Mouse (Mus musculus): ENCODE results near the gene Agap3.

The Agap3 gene

GRCm38 (mm10) chr5:24452030-24452690, at the start of gene Agap3:
Gene Agap3, plus strand, starts transcription at chr5:24452177.
- DNase-seq (ENCODE audit: extremely low read depth, low read depth, low spot score): no peak

- DNase-seq (ENCODE audit: extremely low read depth, low read depth, low spot score): no peak
Measured at GRCm38 (mm10) chr5:24404594-24405360, 47.2 kb upstream of the Agap3 start.

- no peak for DNase-seq (ENCODE audit: extremely low read depth, low read depth, low spot score)
Measured at GRCm38 (mm10) chr5:24405389-24405876, 46.5 kb upstream of the Agap3 start.

- DNase-seq (ENCODE audit: extremely low read depth, low read depth, low spot score): no peak
Measured at GRCm38 (mm10) chr5:24408651-24409050, 43.3 kb upstream of the Agap3 start.

GRCm38 (mm10) chr5:24409466-24409865, 42.5 kb upstream of the Agap3 start:
- no peak for DNase-seq (ENCODE audit: extremely low read depth, low read depth, low spot score)

- no peak for DNase-seq (ENCODE audit: extremely low read depth, low read depth, low spot score)
Measured at GRCm38 (mm10) chr5:24412063-24412462, 39.9 kb upstream of the Agap3 start.

- DNase-seq (ENCODE audit: extremely low read depth, low read depth, low spot score): no peak
Measured at GRCm38 (mm10) chr5:24413042-24413693, 38.8 kb upstream of the Agap3 start, which contains the start of gene Asic3. Gene Asic3, plus strand, starts transcription at chr5:24413392.

GRCm38 (mm10) chr5:24413938-24414337, 38.0 kb upstream of the Agap3 start:
- DNase-seq (ENCODE audit: extremely low read depth, low read depth, low spot score): no peak

- DNase-seq (ENCODE audit: extremely low read depth, low read depth, low spot score): no peak
Measured at GRCm38 (mm10) chr5:24416222-24416736, 35.7 kb upstream of the Agap3 start.

GRCm38 (mm10) chr5:24417587-24417986, 34.4 kb upstream of the Agap3 start:
- DNase-seq (ENCODE audit: extremely low read depth, low read depth, low spot score): no peak

- DNase-seq (ENCODE audit: extremely low read depth, low read depth, low spot score): no peak
Measured at GRCm38 (mm10) chr5:24420381-24420780, 31.6 kb upstream of the Agap3 start.

GRCm38 (mm10) chr5:24423129-24424003, 28.6 kb upstream of the Agap3 start, which contains the start of the genes Cdk5 and Slc4a2:
Gene Cdk5, minus strand, starts transcription at chr5:24423530.
Gene Slc4a2, plus strand, starts transcription at chr5:24423837.
- DNase-seq (ENCODE audit: extremely low read depth, low read depth, low spot score): peak; percentile 99

- no peak for DNase-seq (ENCODE audit: extremely low read depth, low read depth, low spot score)
Measured at GRCm38 (mm10) chr5:24424004-24424781, 27.8 kb upstream of the Agap3 start.

GRCm38 (mm10) chr5:24424861-24425411, 27.0 kb upstream of the Agap3 start:
- DNase-seq (ENCODE audit: extremely low read depth, low read depth, low spot score): no peak

- DNase-seq (ENCODE audit: extremely low read depth, low read depth, low spot score): no peak
Measured at GRCm38 (mm10) chr5:24425421-24426036, 26.4 kb upstream of the Agap3 start.

- no peak for DNase-seq (ENCODE audit: extremely low read depth, low read depth, low spot score)
Measured at GRCm38 (mm10) chr5:24426037-24426432, 25.9 kb upstream of the Agap3 start.

GRCm38 (mm10) chr5:24426556-24427284, 25.3 kb upstream of the Agap3 start:
- DNase-seq (ENCODE audit: extremely low read depth, low read depth, low spot score): no peak

- DNase-seq (ENCODE audit: extremely low read depth, low read depth, low spot score): no peak
Measured at GRCm38 (mm10) chr5:24427285-24427633, 24.7 kb upstream of the Agap3 start.
